Mouse (Mus musculus): ENCODE measurements around the gene Hnrnph1. TPM values are rescaled to one million over a fixed set of nuclear protein-coding genes. Genes with fewer than 3 reads are reported as not detected.

The Hnrnph1 gene
- total and polyA plus RNA-seq, 3 experiments, result 239 to 829 (median 428) TPM

DNA sequence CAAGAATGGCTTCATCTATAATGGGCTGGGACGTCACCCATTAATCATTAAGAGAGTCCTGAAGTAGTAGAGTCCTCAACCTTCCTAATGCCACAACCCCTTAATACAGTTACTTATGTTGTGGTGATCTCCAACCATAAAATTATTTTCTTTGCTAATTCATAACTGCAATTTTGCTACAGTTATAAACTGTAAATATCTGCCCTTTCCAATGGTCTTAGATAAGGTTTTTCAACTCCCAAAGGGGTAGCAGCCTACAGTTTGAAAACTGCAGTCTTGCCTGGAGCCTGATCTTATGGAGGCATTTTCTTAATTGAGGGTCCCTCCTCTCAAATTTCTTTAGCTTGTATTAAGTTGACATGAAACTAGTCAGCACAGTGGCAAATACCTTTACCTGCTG is 47.4 kb upstream of the Hnrnph1 start:
- no peak overlapping the region for H3K9ac ChIP-seq (ENCODE audit: insufficient read depth, low read depth)
- H3K79me2 ChIP-seq (replicated peaks; ENCODE audit: control insufficient read depth, extremely low read depth, insufficient read depth, poor library complexity, severe bottlenecking), result peaks cover 18% of the 10 kb centered on the region
- H3K4me2 ChIP-seq (ENCODE audit: insufficient read depth, low read depth, poor library complexity, severe bottlenecking), result no peak overlapping the region
- no peak overlapping the region for H3K27ac ChIP-seq (ENCODE audit: insufficient read depth, low read depth)
- in situ Hi-C loops (cut with MboI; ENCODE audit: low pct_ligation_motif_present, low pct_unique_long_range_greater_than_20kb, low sequenced_read_pairs) (loop anchor here (5.0 kb wide), 1 partner anchor 33 kb away; no protein-coding TSS in a partner anchor), dilution Hi-C loops (cut with MboI; ENCODE audit: extremely low pct_ligation_motif_present, extremely low pct_unique_long_range_greater_than_20kb, low sequenced_read_pairs) (no loop called here)
- H3K27me3 ChIP-seq (replicated peaks), result no peaks in the 10 kb centered on the region
- TF ChIP-seq HCFC1 (IDR thresholded peaks at IDR 0.05; ENCODE audit: low read depth, low read length), result no peak
- no peak for TF ChIP-seq CTCF (conservative IDR thresholded peaks at IDR 0.05 in 1 of 2, IDR thresholded peaks at IDR 0.05 in 1 of 2; ENCODE audit: low read depth in 2 of 2, low read length in 2 of 2)
- TF ChIP-seq ETS1 (conservative IDR thresholded peaks at IDR 0.05; ENCODE audit: low read depth, low read length), result no peak
- no peak for TF ChIP-seq EP300 (IDR thresholded peaks at IDR 0.05; ENCODE audit: low read length)
- TF ChIP-seq CHD1 (IDR thresholded peaks at IDR 0.05; ENCODE audit: low read depth, low read length), result no peak
- no peak for TF ChIP-seq SIN3A (IDR thresholded peaks at IDR 0.05; ENCODE audit: low read length)
- TF ChIP-seq MYC (IDR thresholded peaks at IDR 0.05; ENCODE audit: low read depth, low read length), result no peak
- TF ChIP-seq IRF4 (IDR thresholded peaks at IDR 0.05; ENCODE audit: low read depth, low read length), result no peak
- TF ChIP-seq SMC3 (IDR thresholded peaks at IDR 0.05; ENCODE audit: low read depth, low read length), result no peak
- no peak for TF ChIP-seq GABPA (IDR thresholded peaks at IDR 0.05; ENCODE audit: insufficient replicate concordance, low read depth, low read length)
- no peak for TF ChIP-seq JUND (conservative IDR thresholded peaks at IDR 0.05; ENCODE audit: low read depth, low read length)
- TF ChIP-seq TBP (conservative IDR thresholded peaks at IDR 0.05; ENCODE audit: low read depth, low read length), result no peak
- TF ChIP-seq JUN (IDR thresholded peaks at IDR 0.05; ENCODE audit: insufficient read depth, low read depth, low read length), result no peak
- no peak for TF ChIP-seq RAD21 (IDR thresholded peaks at IDR 0.05; ENCODE audit: low read depth, low read length)
- TF ChIP-seq MEF2A (IDR thresholded peaks at IDR 0.05; ENCODE audit: borderline replicate concordance, low read depth, low read length), result no peak
- TF ChIP-seq MAFK (IDR thresholded peaks at IDR 0.05; ENCODE audit: insufficient replicate concordance, low read length), result no peak
- H3K36me3 ChIP-seq (replicated peaks in 1 of 2; ENCODE audit: control insufficient read depth in 1 of 2, insufficient read depth in 1 of 2, low read length in 1 of 2), result peaks cover 3 to 28% of the 10 kb centered on the region in 2 experiments
- H3K4me1 ChIP-seq (ENCODE audit: control insufficient read depth in 1 of 2, insufficient read depth in 2 of 2), result peaks cover 0 to 15% of the 10 kb centered on the region in 2 experiments; a peak in 2 of 4 replicates
- H3K9me3 ChIP-seq (replicated peaks; ENCODE audit: low read length), result no peaks in the 10 kb centered on the region
- no peak for DNase-seq (ENCODE audit: extremely low read depth)
- no peak overlapping the region for H3K4me3 ChIP-seq (replicated peaks in 1 of 3; ENCODE audit: low read depth in 2 of 3, low read length in 2 of 3, poor library complexity in 1 of 3)

DNA sequence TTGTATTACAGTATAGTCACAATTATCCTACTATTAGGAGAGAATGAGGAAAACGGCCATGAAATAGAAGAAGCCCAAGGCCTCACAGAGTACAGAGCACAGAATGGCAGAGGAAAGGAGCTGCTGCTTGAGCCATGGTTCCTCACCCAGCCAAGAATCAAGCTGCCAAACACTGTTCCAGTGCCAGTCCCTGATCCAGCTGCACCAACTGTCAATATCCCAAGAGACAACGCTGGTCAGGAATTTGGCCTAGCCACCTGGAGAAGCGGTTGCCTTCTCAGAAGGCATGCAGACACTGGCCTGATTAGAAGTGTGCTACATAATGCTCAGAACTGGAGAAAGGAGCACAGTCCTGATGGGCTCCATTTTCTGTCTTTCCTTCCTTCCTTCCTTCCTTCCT is 43.6 kb upstream of the Hnrnph1 start:
- Histone ChIP-seq H3K27me3 (replicated peaks) (no peaks in the 10 kb centered on the region), H3K9me3 (replicated peaks; ENCODE audit: low read length) (no peaks in the 10 kb centered on the region), H3K27ac (ENCODE audit: insufficient read depth, low read depth) (no peak overlapping the region), H3K79me2 (replicated peaks; ENCODE audit: control insufficient read depth, extremely low read depth, insufficient read depth, poor library complexity, severe bottlenecking) (no peaks in the 10 kb centered on the region), H3K4me1 (ENCODE audit: control insufficient read depth in 1 of 2, insufficient read depth in 2 of 2) (peaks cover 0 to 2% of the 10 kb centered on the region in 2 experiments; a peak in 2 of 4 replicates), H3K4me2 (ENCODE audit: insufficient read depth, low read depth, poor library complexity, severe bottlenecking) (no peak overlapping the region), H3K4me3 (replicated peaks in 1 of 3; ENCODE audit: low read depth in 2 of 3, low read length in 2 of 3, poor library complexity in 1 of 3) (no peak overlapping the region), H3K36me3 (replicated peaks in 1 of 2; ENCODE audit: control insufficient read depth in 1 of 2, insufficient read depth in 1 of 2, low read length in 1 of 2) (peaks cover 1 to 27% of the 10 kb centered on the region in 2 experiments), H3K9ac (ENCODE audit: insufficient read depth, low read depth) (no peak overlapping the region)
- no peak for DNase-seq (ENCODE audit: extremely low read depth)
- dilution Hi-C loops (cut with MboI; ENCODE audit: extremely low pct_ligation_motif_present, extremely low pct_unique_long_range_greater_than_20kb, low sequenced_read_pairs) (no loop called here), in situ Hi-C loops (cut with MboI; ENCODE audit: low pct_ligation_motif_present, low pct_unique_long_range_greater_than_20kb, low sequenced_read_pairs) (no loop called here)
- TF ChIP-seq IRF4 (IDR thresholded peaks at IDR 0.05; ENCODE audit: low read depth, low read length) (no peak), MXI1 (IDR thresholded peaks at IDR 0.05; ENCODE audit: low read depth, low read length) (no peak), BHLHE40 (IDR thresholded peaks at IDR 0.05; ENCODE audit: low read depth, low read length) (no peak), USF1 (IDR thresholded peaks at IDR 0.05; ENCODE audit: low read depth, low read length) (no peak), TBP (conservative IDR thresholded peaks at IDR 0.05; ENCODE audit: low read depth, low read length) (no peak), HCFC1 (IDR thresholded peaks at IDR 0.05; ENCODE audit: low read depth, low read length) (no peak), ZKSCAN1 (IDR thresholded peaks at IDR 0.05; ENCODE audit: borderline replicate concordance, low read depth, low read length) (no peak), MAX (IDR thresholded peaks at IDR 0.05; ENCODE audit: low read length) (no peak), GABPA (IDR thresholded peaks at IDR 0.05; ENCODE audit: insufficient replicate concordance, low read depth, low read length) (no peak)

Measured in CH12.LX (cell line).